ENCODE assay signal across 9 mouse cellular contexts in genomic region chr14:75837048-75837916, GRCm38 (mm10). TPM values are rescaled to one million over a fixed set of nuclear protein-coding genes. Genes with fewer than 3 reads are reported as not detected.
DNase-seq lines count a peak whose midpoint lies in the region; ATAC-seq and TF ChIP-seq lines count a peak whose summit lies in the region.
"Had no signal": no experiment of that assay in that cellular context is flagged by ENCODE, and none has a peak within 500 bp of the region (broad histone marks: within the 10 kb centered on the region; RNA-seq: fewer than 3 reads in every experiment).

No protein-coding gene starts in this region.

- peaks cover 47 to 53% of the 10 kb centered on the region in 2 experiments for H3K4me1 ChIP-seq in liver, embryonic 14.5 days (replicated peaks; ENCODE audit: control insufficient read depth in 2 of 2, insufficient read depth in 2 of 2, low read length in 1 of 2)
- H3K4me1 ChIP-seq in stomach, postnatal 0 days (replicated peaks; ENCODE audit: control insufficient read depth, insufficient read depth): peaks cover 9% of the 10 kb centered on the region; the same call in 1 of the 2 replicates

- peak overlapping the region; percentile 60 for H3K9ac ChIP-seq in liver, embryonic 14.5 days (replicated peaks)
- no peak overlapping the region for H3K9ac ChIP-seq in stomach, postnatal 0 days (ENCODE audit: low read length)
- H3K9ac ChIP-seq: embryonic facial prominence, embryonic 13.5 days had no signal

- DNase-seq in adrenal gland, postnatal 14 days: peak; percentile 64
- no peak for DNase-seq in adrenal gland, postnatal 25 days
- peak; percentile 37 for DNase-seq in urinary bladder, postnatal 14 days (ENCODE audit: low spot score)
- DNase-seq in urinary bladder, adult 18-20 months (ENCODE audit: low spot score in 2 of 2): no peak
- DNase-seq in liver, embryonic 14.5 days (ENCODE audit: low read depth in 3 of 3, low spot score in 3 of 3): peak; percentile 72 to 76 (median 75)
- peak; percentile 82 for DNase-seq in stomach, postnatal 0 days (ENCODE audit: low spot score)
- no peak for DNase-seq in right cerebral cortex, adult 18-20 months
- DNase-seq in cerebellum, postnatal 25 days: no peak

- peak overlapping the region; percentile 99 for H3K4me2 ChIP-seq in liver, embryonic 14.5 days (ENCODE audit: low read depth)
- no peak overlapping the region for H3K4me2 ChIP-seq in stomach, postnatal 0 days (replicated peaks; ENCODE audit: low read depth)
- H3K4me2 ChIP-seq: embryonic facial prominence, embryonic 13.5 days had no signal

- TF ChIP-seq EP300 in liver, embryonic 14.5 days (IDR thresholded peaks at IDR 0.05; ENCODE audit: low read depth): peak; percentile 90
- TF ChIP-seq EP300 in stomach, postnatal 0 days (optimal IDR thresholded peaks at IDR 0.05): no peak

- no peaks in the 10 kb centered on the region for H3K9me3 ChIP-seq in liver, embryonic 14.5 days (ENCODE audit: control insufficient read depth, low read length)
- H3K9me3 ChIP-seq in stomach, postnatal 0 days (ENCODE audit: control insufficient read depth, low read length): no peaks in the 10 kb centered on the region
- H3K9me3 ChIP-seq: embryonic facial prominence, embryonic 13.5 days had no signal

- WGBS in liver, embryonic 14.5 days (ENCODE audit: insufficient replicate concordance): 16% methylated on average over 10 of the region's 10 CpGs
- 44% methylated on average over 10 of the region's 10 CpGs for WGBS in stomach, postnatal 0 days

- peak; percentile 20; the same call in 1 of the 2 replicates for TF ChIP-seq CTCF in liver, embryonic 14.5 days (IDR thresholded peaks at IDR 0.05; ENCODE audit: low read depth)
- TF ChIP-seq CTCF in stomach, postnatal 0 days (IDR thresholded peaks at IDR 0.05; ENCODE audit: low read depth): peak; percentile 21; the same call in 1 of the 2 replicates

- H3K27ac ChIP-seq in liver, embryonic 14.5 days: peak overlapping the region; percentile 95
- 0 out of 2 replicates have a peak overlapping the region, but pooled peaks have one; percentile 30 for H3K27ac ChIP-seq in stomach, postnatal 0 days (replicated peaks)
- H3K27ac ChIP-seq: embryonic facial prominence, embryonic 13.5 days had no signal

- H3K4me3 ChIP-seq in liver, embryonic 14.5 days (ENCODE audit: insufficient read depth in 1 of 2, low read depth in 2 of 2, low read length in 2 of 2): peak overlapping the region; percentile 20 to 37
- H3K4me3 ChIP-seq in stomach, postnatal 0 days (ENCODE audit: low read depth, low read length): no peak overlapping the region
- H3K4me3 ChIP-seq: embryonic facial prominence, embryonic 13.5 days had no signal

- ATAC-seq in liver, embryonic 14.5 days (ENCODE audit: insufficient read depth): peak; percentile 79
- peak; percentile 38 for ATAC-seq in stomach, postnatal 0 days (ENCODE audit: low FRiP score, low TSS enrichment)

- H3K27me3 ChIP-seq in liver, embryonic 14.5 days (ENCODE audit: control insufficient read depth, insufficient read depth, low read length): no peaks in the 10 kb centered on the region
- no peaks in the 10 kb centered on the region for H3K27me3 ChIP-seq in stomach, postnatal 0 days (ENCODE audit: control insufficient read depth, insufficient read depth, low read length)
- H3K27me3 ChIP-seq: embryonic facial prominence, embryonic 13.5 days had no signal

- H3K36me3 ChIP-seq in liver, embryonic 14.5 days (replicated peaks; ENCODE audit: control insufficient read depth, insufficient read depth, low read depth): no peaks in the 10 kb centered on the region
- H3K36me3 ChIP-seq in stomach, postnatal 0 days (ENCODE audit: control insufficient read depth, insufficient read depth, low read length): no peaks in the 10 kb centered on the region
- H3K36me3 ChIP-seq: embryonic facial prominence, embryonic 13.5 days had no signal

RNA-seq across cellular contexts. Expression of gene Tpt1, which starts 7.6 kb away (rescaled TPM):
- total RNA-seq in adrenal gland, postnatal 14 days (2021): 2,745 and 3,054 TPM in 2 replicates
- total RNA-seq in adrenal gland, postnatal 25 days (2021): 2,613 and 2,647 TPM in 2 replicates
- polyA plus RNA-seq in liver, embryonic 14.5 days (2012; rRNA removed): 857 and 1,453 TPM in 2 replicates
- polyA plus RNA-seq in liver, embryonic 14.5 days (2014; fragmentation: Nextera tagmentation; extraction: Ambion mirVana): 684 and 702 TPM in 2 replicates
- polyA plus RNA-seq in stomach, postnatal 0 days (2015; fragmentation: Nextera tagmentation; extraction: Ambion mirVana): 1,101 and 1,127 TPM in 2 replicates

RNA-seq across cellular contexts. Expression of gene Slc25a30, which starts 50.4 kb away (rescaled TPM):
- total RNA-seq in adrenal gland, postnatal 14 days (2021): 71.2 and 102 TPM in 2 replicates
- total RNA-seq in adrenal gland, postnatal 25 days (2021): 246 and 276 TPM in 2 replicates
- 2.6 and 3.8 TPM in 2 replicates for polyA plus RNA-seq in liver, embryonic 14.5 days (2012; rRNA removed)
- polyA plus RNA-seq in liver, embryonic 14.5 days (2014; fragmentation: Nextera tagmentation; extraction: Ambion mirVana): 2.0 and 2.8 TPM in 2 replicates
- 1.3 and 1.5 TPM in 2 replicates for polyA plus RNA-seq in stomach, postnatal 0 days (2015; fragmentation: Nextera tagmentation; extraction: Ambion mirVana)

Comparison
In these comparisons a context has a peak if more than half of its experiments do, and no peak if none do; other contexts are left out.
1. DNase-seq: peak in adrenal gland, postnatal 14 days (single experiment), urinary bladder, postnatal 14 days (single experiment), liver, embryonic 14.5 days (3 of 3) and stomach, postnatal 0 days (single experiment); none in adrenal gland, postnatal 25 days (single experiment), urinary bladder, adult 18-20 months (0 of 2), right cerebral cortex, adult 18-20 months (single experiment) and cerebellum, postnatal 25 days (0 of 2).